In the genomic region with DNA sequence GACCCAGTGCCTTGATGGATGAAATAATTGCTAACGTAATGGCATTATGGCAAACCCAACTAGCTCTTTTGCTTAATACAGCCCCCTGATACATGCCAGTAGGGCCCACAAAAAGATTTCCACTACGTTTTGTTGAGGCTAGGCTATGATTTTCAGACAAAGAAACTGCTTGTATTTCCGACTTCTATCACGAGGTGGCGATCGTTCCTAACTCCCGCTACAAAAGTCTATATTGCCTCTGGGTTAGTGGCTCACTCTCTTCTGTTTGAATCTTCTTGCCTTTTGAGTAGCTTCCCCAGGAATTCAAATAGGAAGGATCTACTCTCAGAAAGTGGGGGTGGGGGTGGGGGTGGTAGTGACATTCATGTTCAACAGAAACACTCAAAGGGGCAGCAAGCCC, we compare ENCODE assay signal across 9 mouse cellular contexts. TPM values are rescaled to one million over a fixed set of nuclear protein-coding genes. Genes with fewer than 3 reads are reported as not detected.
DNase-seq lines count a peak whose midpoint lies in the region; TF ChIP-seq lines count a peak whose summit lies in the region.
"Had no signal": no experiment of that assay in that cellular context is flagged by ENCODE, and none has a peak within 500 bp of the region (broad histone marks: within the 10 kb centered on the region; RNA-seq: fewer than 3 reads in every experiment).

No protein-coding gene starts in this region.

- peak; percentile 79 for TF ChIP-seq CTCF in heart, adult 2 months (IDR thresholded peaks at IDR 0.05)

- H3K27me3 ChIP-seq in heart, adult 2 months (ENCODE audit: control insufficient read depth, insufficient read depth, low read length) = no peaks in the 10 kb centered on the region
- no peaks in the 10 kb centered on the region for H3K27me3 ChIP-seq in heart, embryonic 10.5 days (ENCODE audit: insufficient read depth, poor library complexity, severe bottlenecking)
- H3K27me3 ChIP-seq: limb, embryonic 15.5 days had no signal

- no peak for TF ChIP-seq POLR2A in heart, adult 2 months (IDR thresholded peaks at IDR 0.05; ENCODE audit: insufficient read depth, low read depth, low read length)

- H3K9me3 ChIP-seq in heart, embryonic 10.5 days = no peaks in the 10 kb centered on the region
- H3K9me3 ChIP-seq: limb, embryonic 15.5 days had no signal

- no peak for TF ChIP-seq EP300 in heart, adult 2 months (IDR thresholded peaks at IDR 0.05; ENCODE audit: insufficient read depth, low read depth, low read length)

- intact Hi-C loops in heart, adult 2 months (cut with DNase I) = loop anchor here (1.0 to 10.0 kb wide), 3 partner anchors 66 to 379 kb away; no protein-coding TSS in a partner anchor

- no peak overlapping the region for H3K4me3 ChIP-seq in heart, adult 2 months
- no peak overlapping the region for H3K4me3 ChIP-seq in heart, embryonic 10.5 days
- H3K4me3 ChIP-seq: limb, embryonic 15.5 days had no signal

- H3K4me1 ChIP-seq in heart, adult 2 months (ENCODE audit: control insufficient read depth, insufficient read depth, low read length) = no peaks in the 10 kb centered on the region
- no peaks in the 10 kb centered on the region for H3K4me1 ChIP-seq in heart, embryonic 10.5 days
- H3K4me1 ChIP-seq: limb, embryonic 15.5 days had no signal

- H3K27ac ChIP-seq in heart, adult 2 months = no peak overlapping the region
- H3K27ac ChIP-seq in heart, embryonic 10.5 days = no peak overlapping the region
- H3K27ac ChIP-seq: limb, embryonic 15.5 days had no signal

- H3K36me3 ChIP-seq in heart, adult 2 months (ENCODE audit: control insufficient read depth, insufficient read depth, low read length) = no peaks in the 10 kb centered on the region
- no peaks in the 10 kb centered on the region for H3K36me3 ChIP-seq in heart, embryonic 10.5 days
- H3K36me3 ChIP-seq: limb, embryonic 15.5 days had no signal

- H3K9ac ChIP-seq in heart, adult 2 months (ENCODE audit: low read depth, low read length) = no peak overlapping the region
- H3K9ac ChIP-seq: limb, embryonic 15.5 days had no signal

- H3K79me2 ChIP-seq in heart, adult 2 months (replicated peaks; ENCODE audit: control insufficient read depth, insufficient read depth, low read length) = no peaks in the 10 kb centered on the region

- DNase-seq in heart, adult 2 months = peak; percentile 10 to 27
- no peak for DNase-seq in heart, embryonic 10.5 days (ENCODE audit: low spot score)
- DNase-seq in A20 (ENCODE audit: low read depth, low spot score) = peak; percentile 48
- DNase-seq in ZHBTc4 (ENCODE audit: low read depth, low spot score) = peak; percentile 65
- DNase-seq in embryo, embryonic 11.5 days (ENCODE audit: low read depth, low spot score) = peak; percentile 51
- DNase-seq in large intestine, adult 2 months (ENCODE audit: low read depth, low spot score) = peak; percentile 19
- peak; percentile 63 for DNase-seq in lung, postnatal 14 days
- DNase-seq in thymus, postnatal 25 days = peak; percentile 37

- 3% methylated on average over 7 of the region's 7 CpGs for WGBS in heart, adult 2 months
- WGBS in heart, embryonic 10.5 days = 5% methylated on average over 7 of the region's 7 CpGs
- WGBS in large intestine, adult 2 months = 3% methylated on average over 7 of the region's 7 CpGs

RNA-seq across cellular contexts. Expression of gene Gm12845, which starts 18.9 kb away (rescaled TPM):
- not detected for total RNA-seq in heart, adult 2 months (2021)
- polyA plus RNA-seq in heart, adult 2 months (2012; rRNA removed) = not detected in 2 replicates
- polyA plus RNA-seq in heart, embryonic 10.5 days (2016; fragmentation: Nextera tagmentation; extraction: Ambion mirVana) = not detected in 2 replicates
- polyA plus RNA-seq in large intestine, adult 2 months (2012; rRNA removed) = not detected in 2 replicates
- polyA plus RNA-seq: limb, embryonic 15.5 days had no signal

RNA-seq across cellular contexts. Expression of gene Dmap1, which starts 23.3 kb away (rescaled TPM):
- total RNA-seq in heart, adult 2 months (2021) = 10 to 100 TPM; 17.9 to 19.4 TPM
- polyA plus RNA-seq in heart, adult 2 months (2012; rRNA removed) = 14.1 and 18.5 TPM in 2 replicates
- 54.6 and 63.6 TPM in 2 replicates for polyA plus RNA-seq in heart, embryonic 10.5 days (2016; fragmentation: Nextera tagmentation; extraction: Ambion mirVana)
- polyA plus RNA-seq in large intestine, adult 2 months (2012; rRNA removed) = 16.2 and 17.1 TPM in 2 replicates
